Mouse (Mus musculus): ENCODE measurements around the gene Coro6. TPM values are rescaled to one million over a fixed set of nuclear protein-coding genes. Genes with fewer than 3 reads are reported as not detected.

Coro6 gene
- polyA plus RNA-seq, 1 experiment from 2014 or later = 0.26 TPM

GRCm38 (mm10) chr11:77503511-77503910, 41.3 kb downstream of the Coro6 start:
- H3K4me3 ChIP-seq (ENCODE audit: low read depth, low read length) = no peak overlapping the region
- 0 out of 2 replicates have a peak, but pooled peaks cover 4% of the 10 kb centered on the region for H3K4me1 ChIP-seq (ENCODE audit: insufficient read depth, low read depth, low read length)
- H3K27ac ChIP-seq (ENCODE audit: low read length) = no peak overlapping the region; the same call in 1 of the 2 replicates
- H3K9me3 ChIP-seq (ENCODE audit: low read length) = no peaks in the 10 kb centered on the region
- 59% methylated on average over 3 of the region's 3 CpGs for WGBS
- H3K27me3 ChIP-seq (replicated peaks; ENCODE audit: insufficient read depth, low read length) = no peaks in the 10 kb centered on the region
- no peak overlapping the region for H3K4me2 ChIP-seq (replicated peaks; ENCODE audit: low read depth, low read length)
- no peak for TF ChIP-seq EP300 (IDR thresholded peaks at IDR 0.05)
- no peak for TF ChIP-seq CTCF (IDR thresholded peaks at IDR 0.05)
- H3K9ac ChIP-seq (replicated peaks; ENCODE audit: low read depth) = no peak overlapping the region
- peaks cover 44% of the 10 kb centered on the region for H3K36me3 ChIP-seq (ENCODE audit: insufficient read depth, low read length)
- DNase-seq (ENCODE audit: low spot score) (peak; percentile 58), ATAC-seq (peak; percentile 61)

GRCm38 (mm10) chr11:77504377-77504776, 42.2 kb downstream of the Coro6 start:
- TF ChIP-seq CTCF (IDR thresholded peaks at IDR 0.05) = no peak
- TF ChIP-seq EP300 (IDR thresholded peaks at IDR 0.05) = no peak
- Histone ChIP-seq H3K36me3 (ENCODE audit: insufficient read depth, low read length) (peaks cover 43% of the 10 kb centered on the region), H3K27me3 (replicated peaks; ENCODE audit: insufficient read depth, low read length) (no peaks in the 10 kb centered on the region), H3K27ac (ENCODE audit: low read length) (no peak overlapping the region), H3K4me3 (ENCODE audit: low read depth, low read length) (no peak overlapping the region), H3K9me3 (ENCODE audit: low read length) (no peaks in the 10 kb centered on the region), H3K9ac (replicated peaks; ENCODE audit: low read depth) (no peak overlapping the region), H3K4me1 (ENCODE audit: insufficient read depth, low read depth, low read length) (no peaks in the 10 kb centered on the region), H3K4me2 (replicated peaks; ENCODE audit: low read depth, low read length) (no peak overlapping the region)
- DNase-seq (ENCODE audit: low spot score) (no peak), ATAC-seq (no peak)
- WGBS = 95% methylated on average over 19 of the region's 19 CpGs

- H3K9ac ChIP-seq (replicated peaks; ENCODE audit: low read depth) = no peak overlapping the region
- H3K4me1 ChIP-seq (ENCODE audit: insufficient read depth, low read depth, low read length) = no peaks in the 10 kb centered on the region
- no peaks in the 10 kb centered on the region for H3K9me3 ChIP-seq (ENCODE audit: low read length)
- ATAC-seq (no peak), DNase-seq (ENCODE audit: low spot score) (no peak)
- no peaks in the 10 kb centered on the region for H3K27me3 ChIP-seq (replicated peaks; ENCODE audit: insufficient read depth, low read length)
- 86% methylated on average over 21 of the region's 22 CpGs for WGBS
- no peak overlapping the region for H3K27ac ChIP-seq (ENCODE audit: low read length)
- no peak overlapping the region for H3K4me2 ChIP-seq (replicated peaks; ENCODE audit: low read depth, low read length)
- no peak for TF ChIP-seq EP300 (IDR thresholded peaks at IDR 0.05)
- H3K36me3 ChIP-seq (ENCODE audit: insufficient read depth, low read length) = peaks cover 32% of the 10 kb centered on the region
- no peak overlapping the region for H3K4me3 ChIP-seq (ENCODE audit: low read depth, low read length)
Observed at GRCm38 (mm10) chr11:77505291-77505980, 43.2 kb downstream of the Coro6 start.

- DNase-seq (ENCODE audit: low spot score) (no peak), ATAC-seq (no peak)
- no peak for TF ChIP-seq CTCF (IDR thresholded peaks at IDR 0.05)
- no peak for TF ChIP-seq EP300 (IDR thresholded peaks at IDR 0.05)
- WGBS = 82% methylated on average over 14 of the region's 14 CpGs
- H3K27me3 ChIP-seq (replicated peaks; ENCODE audit: insufficient read depth, low read length) = no peaks in the 10 kb centered on the region
- H3K4me2 ChIP-seq (replicated peaks; ENCODE audit: low read depth, low read length) = no peak overlapping the region
- no peaks in the 10 kb centered on the region for H3K9me3 ChIP-seq (ENCODE audit: low read length)
- no peak overlapping the region for H3K9ac ChIP-seq (replicated peaks; ENCODE audit: low read depth)
- peaks cover 29% of the 10 kb centered on the region for H3K36me3 ChIP-seq (ENCODE audit: insufficient read depth, low read length)
- no peak overlapping the region for H3K27ac ChIP-seq (ENCODE audit: low read length)
- H3K4me1 ChIP-seq (ENCODE audit: insufficient read depth, low read depth, low read length) = no peaks in the 10 kb centered on the region
- H3K4me3 ChIP-seq (ENCODE audit: low read depth, low read length) = no peak overlapping the region
Observed at GRCm38 (mm10) chr11:77506273-77506672, 44.1 kb downstream of the Coro6 start.

GRCm38 (mm10) chr11:77506941-77507340, 44.7 kb downstream of the Coro6 start:
- 72% methylated on average over 6 of the region's 6 CpGs for WGBS
- no peaks in the 10 kb centered on the region for H3K4me1 ChIP-seq (ENCODE audit: insufficient read depth, low read depth, low read length)
- no peak for ATAC-seq
- no peak overlapping the region for H3K4me3 ChIP-seq (ENCODE audit: low read depth, low read length)
- H3K27ac ChIP-seq (ENCODE audit: low read length) = no peak overlapping the region
- no peak for DNase-seq (ENCODE audit: low spot score)
- TF ChIP-seq EP300 (IDR thresholded peaks at IDR 0.05) = no peak
- TF ChIP-seq CTCF (IDR thresholded peaks at IDR 0.05) = no peak
- H3K9ac ChIP-seq (replicated peaks; ENCODE audit: low read depth) = no peak overlapping the region
- H3K9me3 ChIP-seq (ENCODE audit: low read length) = no peaks in the 10 kb centered on the region
- H3K36me3 ChIP-seq (ENCODE audit: insufficient read depth, low read length) = peaks cover 29% of the 10 kb centered on the region
- H3K4me2 ChIP-seq (replicated peaks; ENCODE audit: low read depth, low read length) = no peak overlapping the region
- H3K27me3 ChIP-seq (replicated peaks; ENCODE audit: insufficient read depth, low read length) = no peaks in the 10 kb centered on the region

- 71% methylated on average over 4 of the region's 4 CpGs for WGBS
- Histone ChIP-seq H3K4me3 (ENCODE audit: low read depth, low read length) (no peak overlapping the region), H3K36me3 (ENCODE audit: insufficient read depth, low read length) (peaks cover 29% of the 10 kb centered on the region), H3K4me2 (replicated peaks; ENCODE audit: low read depth, low read length) (no peak overlapping the region), H3K9ac (replicated peaks; ENCODE audit: low read depth) (no peak overlapping the region), H3K4me1 (ENCODE audit: insufficient read depth, low read depth, low read length) (peaks cover 3% of the 10 kb centered on the region; the same call in 1 of the 2 replicates), H3K27ac (ENCODE audit: low read length) (no peak overlapping the region), H3K9me3 (ENCODE audit: low read length) (no peaks in the 10 kb centered on the region), H3K27me3 (replicated peaks; ENCODE audit: insufficient read depth, low read length) (no peaks in the 10 kb centered on the region)
- TF ChIP-seq CTCF (IDR thresholded peaks at IDR 0.05) = no peak
- no peak for TF ChIP-seq EP300 (IDR thresholded peaks at IDR 0.05)
- ATAC-seq (no peak), DNase-seq (ENCODE audit: low spot score) (no peak)
Observed at GRCm38 (mm10) chr11:77507426-77507825, 45.2 kb downstream of the Coro6 start.
